Mouse (Mus musculus): ENCODE data around the gene AU040320. TPM values are rescaled to one million over a fixed set of nuclear protein-coding genes. Genes with fewer than 3 reads are reported as not detected.

Gene AU040320
- polyA plus RNA-seq, 1 experiment: 10.1 TPM

DNA sequence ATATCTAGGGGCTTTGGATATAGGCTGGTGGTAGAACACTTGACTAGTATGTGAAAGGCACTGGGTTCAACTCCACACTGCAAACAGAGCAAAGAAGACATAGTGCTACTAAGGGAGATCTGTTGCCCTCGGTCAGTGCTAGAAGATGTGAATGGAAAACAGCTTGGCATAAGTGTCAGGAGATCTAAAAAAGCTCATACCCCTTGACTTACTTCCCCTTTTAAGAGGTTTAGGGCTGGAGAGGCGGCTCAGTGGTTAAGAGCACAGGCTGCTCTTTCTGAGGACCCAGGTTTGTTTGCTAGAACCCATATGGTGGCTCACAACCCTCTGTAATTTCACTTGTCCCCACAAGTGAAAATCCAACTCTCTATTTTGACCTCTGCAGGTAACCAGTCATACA is 6.1 kb downstream of the AU040320 start:
- no peaks in the 10 kb centered on the region for H3K36me3 ChIP-seq (ENCODE audit: control insufficient read depth, insufficient read depth, low read length, poor library complexity, severe bottlenecking)
- TF ChIP-seq CTCF (IDR thresholded peaks at IDR 0.05; ENCODE audit: low read depth, low read length) (no peak), POLR2A (IDR thresholded peaks at IDR 0.05; ENCODE audit: insufficient read depth, low read length) (no peak), EP300 (IDR thresholded peaks at IDR 0.05; ENCODE audit: insufficient read depth, low read depth, low read length) (no peak)
- no peak overlapping the region for H3K27ac ChIP-seq (ENCODE audit: insufficient read depth, low read length)
- no peak overlapping the region for H3K9ac ChIP-seq (ENCODE audit: low read depth, poor library complexity, severe bottlenecking)
- no peak overlapping the region for H3K4me3 ChIP-seq (ENCODE audit: low read depth, low read length)
- H3K4me1 ChIP-seq (ENCODE audit: control insufficient read depth, insufficient read depth, low read length): no peaks in the 10 kb centered on the region
- H3K9me3 ChIP-seq (replicated peaks; ENCODE audit: control insufficient read depth, insufficient read depth, low read length, poor library complexity, severe bottlenecking): no peaks in the 10 kb centered on the region
- H3K27me3 ChIP-seq (ENCODE audit: control insufficient read depth, insufficient read depth, low read length, poor library complexity, severe bottlenecking): no peaks in the 10 kb centered on the region

DNA sequence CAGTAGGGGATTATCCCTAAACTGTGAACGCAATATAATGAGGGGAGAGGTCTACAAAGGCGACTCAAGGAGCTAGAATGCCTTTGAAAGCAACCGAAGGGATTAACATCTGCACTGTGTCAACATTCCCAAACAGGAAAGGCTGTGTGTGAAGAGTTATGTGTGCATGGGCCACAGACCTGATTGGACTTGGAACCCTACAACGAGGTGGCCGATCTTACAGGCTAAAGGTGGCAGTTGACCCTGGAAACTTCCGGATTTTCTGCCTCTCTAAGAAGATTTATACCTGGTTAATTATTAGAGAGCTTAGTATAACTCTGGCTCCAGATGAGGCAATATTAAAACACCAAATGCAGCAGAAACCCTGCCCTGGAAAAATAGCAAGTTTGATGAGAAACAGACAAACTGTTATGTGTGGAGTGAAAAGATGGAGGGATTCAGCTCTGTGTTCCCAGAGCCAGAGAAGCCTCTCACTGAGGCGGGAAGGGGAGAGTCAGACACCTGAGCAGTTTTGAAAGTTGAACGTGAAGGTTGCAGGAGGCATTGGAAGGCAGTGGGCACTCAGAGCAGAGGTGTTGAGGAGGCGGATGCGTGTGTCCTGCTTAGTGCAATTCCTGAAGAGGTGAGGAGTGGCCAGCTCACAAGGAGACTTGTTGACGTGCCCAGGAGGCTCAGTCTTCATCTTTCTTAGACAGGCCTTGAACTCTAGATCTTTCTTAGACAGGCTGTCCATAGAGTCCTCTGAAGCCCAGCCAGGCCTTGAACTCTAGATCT is 9.4 kb downstream of the AU040320 start:
- no peak for TF ChIP-seq EP300 (IDR thresholded peaks at IDR 0.05; ENCODE audit: insufficient read depth, low read depth, low read length)
- no peak for TF ChIP-seq CTCF (IDR thresholded peaks at IDR 0.05; ENCODE audit: low read depth, low read length)
- TF ChIP-seq POLR2A (IDR thresholded peaks at IDR 0.05; ENCODE audit: insufficient read depth, low read length): no peak
- no peak overlapping the region for H3K27ac ChIP-seq (ENCODE audit: insufficient read depth, low read length)
- no peaks in the 10 kb centered on the region for H3K9me3 ChIP-seq (replicated peaks; ENCODE audit: control insufficient read depth, insufficient read depth, low read length, poor library complexity, severe bottlenecking)
- no peak overlapping the region for H3K9ac ChIP-seq (ENCODE audit: low read depth, poor library complexity, severe bottlenecking)
- no peaks in the 10 kb centered on the region for H3K27me3 ChIP-seq (ENCODE audit: control insufficient read depth, insufficient read depth, low read length, poor library complexity, severe bottlenecking)
- no peak overlapping the region for H3K4me3 ChIP-seq (ENCODE audit: low read depth, low read length)
- no peaks in the 10 kb centered on the region for H3K4me1 ChIP-seq (ENCODE audit: control insufficient read depth, insufficient read depth, low read length)
- no peaks in the 10 kb centered on the region for H3K36me3 ChIP-seq (ENCODE audit: control insufficient read depth, insufficient read depth, low read length, poor library complexity, severe bottlenecking)

DNA sequence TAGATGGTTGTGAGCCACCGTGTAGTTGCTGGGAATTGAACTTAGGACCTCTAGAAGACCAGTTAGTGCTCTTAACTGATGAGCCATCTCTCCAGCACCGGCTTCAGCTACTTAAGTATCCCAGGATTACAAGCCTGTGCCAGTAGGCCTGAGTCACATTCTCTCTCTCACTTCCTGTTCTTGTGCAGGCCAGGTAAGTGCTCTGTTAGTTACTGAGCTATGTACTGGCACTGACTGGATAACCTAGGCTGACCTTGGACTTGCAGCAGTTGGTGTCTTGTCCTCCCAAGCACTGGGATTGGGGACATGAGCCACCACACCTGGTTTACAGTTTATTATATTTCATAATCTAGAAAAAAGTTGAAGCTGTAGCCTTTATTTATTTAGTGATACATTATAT is 10.1 kb downstream of the AU040320 start:
- TF ChIP-seq CTCF (IDR thresholded peaks at IDR 0.05; ENCODE audit: low read depth, low read length) (no peak), EP300 (IDR thresholded peaks at IDR 0.05; ENCODE audit: insufficient read depth, low read depth, low read length) (no peak), POLR2A (IDR thresholded peaks at IDR 0.05; ENCODE audit: insufficient read depth, low read length) (no peak)
- no peaks in the 10 kb centered on the region for H3K27me3 ChIP-seq (ENCODE audit: control insufficient read depth, insufficient read depth, low read length, poor library complexity, severe bottlenecking)
- no peak overlapping the region for H3K9ac ChIP-seq (ENCODE audit: low read depth, poor library complexity, severe bottlenecking)
- H3K27ac ChIP-seq (ENCODE audit: insufficient read depth, low read length): no peak overlapping the region
- no peak overlapping the region for H3K4me3 ChIP-seq (ENCODE audit: low read depth, low read length)
- no peaks in the 10 kb centered on the region for H3K9me3 ChIP-seq (replicated peaks; ENCODE audit: control insufficient read depth, insufficient read depth, low read length, poor library complexity, severe bottlenecking)
- H3K4me1 ChIP-seq (ENCODE audit: control insufficient read depth, insufficient read depth, low read length): no peaks in the 10 kb centered on the region
- H3K36me3 ChIP-seq (ENCODE audit: control insufficient read depth, insufficient read depth, low read length, poor library complexity, severe bottlenecking): no peaks in the 10 kb centered on the region

DNA sequence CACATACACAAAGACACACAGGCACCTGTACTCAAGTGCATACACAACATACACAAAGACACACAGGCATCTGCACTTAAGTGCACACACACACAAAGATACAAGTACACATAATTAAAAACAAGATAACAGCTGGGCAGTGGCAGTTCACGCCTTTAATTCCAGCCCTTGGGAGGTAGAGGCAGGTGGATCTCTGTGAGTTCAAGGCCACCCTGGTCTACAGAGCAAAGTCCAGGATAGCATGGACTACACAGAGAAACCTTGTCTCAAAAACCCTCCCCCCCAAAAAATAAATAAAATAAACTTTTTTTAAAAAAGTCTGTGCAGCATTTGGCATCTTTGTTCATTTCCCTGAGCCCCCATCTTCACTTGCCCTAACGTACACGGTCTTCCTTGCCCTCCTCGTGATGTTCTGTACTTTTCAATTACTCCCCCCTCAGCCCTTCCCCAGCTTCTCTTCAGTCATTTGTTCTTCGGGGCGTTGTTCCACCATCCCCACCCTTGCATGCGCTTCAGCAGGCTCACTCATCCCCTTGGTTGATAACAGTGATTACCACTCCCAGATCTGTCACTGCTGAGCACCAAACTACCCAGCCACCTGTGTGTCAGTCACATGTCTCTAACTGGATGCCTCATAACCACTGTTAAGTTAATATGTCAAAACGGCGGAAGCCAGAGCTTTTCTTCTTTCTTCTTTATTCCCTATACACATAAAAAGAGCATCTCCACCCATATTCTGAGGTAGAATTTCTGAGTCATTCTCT is 16.6 kb downstream of the AU040320 start:
- Histone ChIP-seq H3K4me1 (ENCODE audit: control insufficient read depth, insufficient read depth, low read length) (no peaks in the 10 kb centered on the region), H3K4me3 (ENCODE audit: low read depth, low read length) (no peak overlapping the region)

DNA sequence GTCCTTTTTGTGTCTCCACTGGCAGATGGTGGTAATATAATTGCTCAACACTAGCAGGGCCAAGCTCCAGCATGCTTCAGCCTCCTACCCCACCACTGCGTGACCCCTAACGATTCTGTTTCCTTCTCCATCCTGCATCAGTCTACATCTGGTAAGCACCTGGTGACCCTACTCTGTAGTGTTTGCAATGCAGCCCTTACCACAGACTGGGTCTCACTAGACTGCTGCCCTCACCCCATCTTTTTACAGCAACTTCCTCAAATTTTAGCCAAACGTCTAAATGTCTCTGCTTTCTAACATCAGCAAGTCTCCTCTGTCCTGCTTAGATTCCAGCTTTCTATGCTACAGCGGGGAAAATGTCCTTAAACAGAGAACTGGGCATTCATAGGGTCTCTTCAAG is 17.5 kb downstream of the AU040320 start:
- Histone ChIP-seq H3K27me3 (ENCODE audit: control insufficient read depth, insufficient read depth, low read length, poor library complexity, severe bottlenecking) (no peaks in the 10 kb centered on the region), H3K9me3 (replicated peaks; ENCODE audit: control insufficient read depth, insufficient read depth, low read length, poor library complexity, severe bottlenecking) (no peaks in the 10 kb centered on the region), H3K9ac (ENCODE audit: low read depth, poor library complexity, severe bottlenecking) (no peak overlapping the region), H3K36me3 (ENCODE audit: control insufficient read depth, insufficient read depth, low read length, poor library complexity, severe bottlenecking) (no peaks in the 10 kb centered on the region), H3K27ac (ENCODE audit: insufficient read depth, low read length) (no peak overlapping the region), H3K4me3 (ENCODE audit: low read depth, low read length) (no peak overlapping the region), H3K4me1 (ENCODE audit: control insufficient read depth, insufficient read depth, low read length) (no peaks in the 10 kb centered on the region)
- TF ChIP-seq POLR2A (IDR thresholded peaks at IDR 0.05; ENCODE audit: insufficient read depth, low read length): no peak

More for the DNA sequence above, 16.6 kb downstream of the AU040320 start:
- TF ChIP-seq CTCF (IDR thresholded peaks at IDR 0.05; ENCODE audit: low read depth, low read length) (no peak), EP300 (IDR thresholded peaks at IDR 0.05; ENCODE audit: insufficient read depth, low read depth, low read length) (no peak), POLR2A (IDR thresholded peaks at IDR 0.05; ENCODE audit: insufficient read depth, low read length) (no peak)
- Histone ChIP-seq H3K27me3 (ENCODE audit: control insufficient read depth, insufficient read depth, low read length, poor library complexity, severe bottlenecking) (no peaks in the 10 kb centered on the region), H3K27ac (ENCODE audit: insufficient read depth, low read length) (no peak overlapping the region), H3K9ac (ENCODE audit: low read depth, poor library complexity, severe bottlenecking) (no peak overlapping the region), H3K9me3 (replicated peaks; ENCODE audit: control insufficient read depth, insufficient read depth, low read length, poor library complexity, severe bottlenecking) (no peaks in the 10 kb centered on the region), H3K36me3 (ENCODE audit: control insufficient read depth, insufficient read depth, low read length, poor library complexity, severe bottlenecking) (no peaks in the 10 kb centered on the region)

DNA sequence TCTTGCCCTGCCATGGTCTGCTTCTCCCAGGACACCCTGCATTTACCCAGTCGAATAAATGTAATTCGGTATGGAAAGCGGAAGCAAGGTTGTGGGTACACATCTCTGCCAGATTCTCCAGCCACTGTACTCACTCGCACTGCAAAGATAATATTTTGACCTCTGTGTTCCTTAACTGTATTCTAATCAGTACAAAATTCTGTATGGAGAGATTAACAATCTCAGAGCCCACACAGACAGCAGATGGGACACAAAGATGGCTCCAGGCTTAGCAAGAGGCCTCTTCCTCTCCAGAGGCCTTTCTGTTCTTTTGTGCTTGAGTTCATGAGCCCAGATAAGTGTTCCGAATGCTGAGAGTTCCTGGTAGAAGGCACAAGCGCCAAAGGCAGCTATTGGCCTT is 20.5 kb downstream of the AU040320 start:
- TF ChIP-seq EP300 (IDR thresholded peaks at IDR 0.05; ENCODE audit: insufficient read depth, low read depth, low read length) (no peak), CTCF (IDR thresholded peaks at IDR 0.05; ENCODE audit: low read depth, low read length) (no peak), POLR2A (IDR thresholded peaks at IDR 0.05; ENCODE audit: insufficient read depth, low read length) (no peak)
- Histone ChIP-seq H3K27me3 (ENCODE audit: control insufficient read depth, insufficient read depth, low read length, poor library complexity, severe bottlenecking) (no peaks in the 10 kb centered on the region), H3K27ac (ENCODE audit: insufficient read depth, low read length) (no peak overlapping the region), H3K4me3 (ENCODE audit: low read depth, low read length) (no peak overlapping the region), H3K36me3 (ENCODE audit: control insufficient read depth, insufficient read depth, low read length, poor library complexity, severe bottlenecking) (no peaks in the 10 kb centered on the region), H3K9me3 (replicated peaks; ENCODE audit: control insufficient read depth, insufficient read depth, low read length, poor library complexity, severe bottlenecking) (no peaks in the 10 kb centered on the region), H3K9ac (ENCODE audit: low read depth, poor library complexity, severe bottlenecking) (no peak overlapping the region), H3K4me1 (ENCODE audit: control insufficient read depth, insufficient read depth, low read length) (no peaks in the 10 kb centered on the region)

Measured in ES-Bruce4 (cell line).